Mouse (Mus musculus): ENCODE measurements at regions not wholly inside any gene's neighbourhood (a gene's known extent, or its start where the extent isn't known, plus 50 kb on each side); places are given as distances from the start of the nearest gene placed in this dataset.

- Histone ChIP-seq H3K4me1 (replicated peaks) (no peaks in the 10 kb centered on the region), H3K36me3 (no peaks in the 10 kb centered on the region)
Observed at GRCm38 (mm10) chr15:60195070-60195469, 178.7 kb upstream of the 4933412E24Rik start.

GRCm38 (mm10) chr15:60193157-60193556 lies 176.7 kb upstream of the 4933412E24Rik start:
- ATAC-seq (ENCODE audit: low read depth), result no peak
- Histone ChIP-seq H3K27me3 (no peaks in the 10 kb centered on the region), H3K36me3 (no peaks in the 10 kb centered on the region), H3K4me2 (no peak overlapping the region), H3K4me1 (replicated peaks) (no peaks in the 10 kb centered on the region), H3K9me3 (no peaks in the 10 kb centered on the region), H3K27ac (replicated peaks) (no peak overlapping the region), H3K4me3 (no peak overlapping the region), H3K9ac (no peak overlapping the region)
- WGBS, result 83% methylated on average over 3 of the region's 3 CpGs

More at GRCm38 (mm10) chr15:60195070-60195469, 178.7 kb upstream of the 4933412E24Rik start:
- Histone ChIP-seq H3K4me2 (no peak overlapping the region), H3K9me3 (no peaks in the 10 kb centered on the region), H3K27me3 (no peaks in the 10 kb centered on the region), H3K4me3 (no peak overlapping the region), H3K9ac (no peak overlapping the region), H3K27ac (replicated peaks) (no peak overlapping the region)
- no peak for ATAC-seq (ENCODE audit: low read depth)

- Histone ChIP-seq H3K9ac (no peak overlapping the region), H3K27me3 (no peaks in the 10 kb centered on the region), H3K4me1 (replicated peaks) (no peaks in the 10 kb centered on the region), H3K4me3 (no peak overlapping the region), H3K27ac (replicated peaks) (no peak overlapping the region), H3K36me3 (no peaks in the 10 kb centered on the region), H3K4me2 (no peak overlapping the region), H3K9me3 (no peaks in the 10 kb centered on the region)
- ATAC-seq (ENCODE audit: low read depth), result no peak
- WGBS, result 71% methylated on average over 5 of the region's 5 CpGs
Observed at GRCm38 (mm10) chr15:60187002-60187715, 170.7 kb upstream of the 4933412E24Rik start.

GRCm38 (mm10) chr15:60141554-60142070 lies 125.2 kb upstream of the 4933412E24Rik start:
- Histone ChIP-seq H3K27ac (replicated peaks) (no peak overlapping the region), H3K4me1 (replicated peaks) (no peaks in the 10 kb centered on the region), H3K4me3 (no peak overlapping the region), H3K36me3 (no peaks in the 10 kb centered on the region), H3K4me2 (no peak overlapping the region), H3K27me3 (no peaks in the 10 kb centered on the region), H3K9me3 (no peaks in the 10 kb centered on the region), H3K9ac (no peak overlapping the region)
- no peak for ATAC-seq (ENCODE audit: low read depth)
- WGBS, result 89% methylated on average over 6 of the region's 6 CpGs

DNA sequence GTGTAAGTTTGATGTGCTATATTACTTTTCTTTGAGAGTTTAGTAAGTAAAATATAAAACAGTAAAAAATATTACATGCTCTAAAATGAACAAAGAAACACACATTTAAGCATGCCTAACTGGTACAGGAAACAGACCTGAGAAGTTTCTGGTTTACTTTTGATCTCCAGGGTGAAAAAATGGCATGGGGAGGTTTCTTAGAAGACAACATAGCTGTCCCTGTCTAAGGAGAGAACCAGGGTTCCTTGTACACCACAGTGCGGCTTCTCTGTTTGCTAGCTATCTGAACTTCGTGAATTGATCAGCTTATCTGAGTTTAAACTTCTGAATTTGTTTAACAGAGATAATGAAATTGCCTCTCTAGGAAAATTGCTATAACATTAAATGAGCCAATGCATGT lies 120.3 kb upstream of the 4933412E24Rik start:
- Histone ChIP-seq H3K27me3 (no peaks in the 10 kb centered on the region), H3K27ac (replicated peaks) (no peak overlapping the region), H3K36me3 (no peaks in the 10 kb centered on the region), H3K4me2 (no peak overlapping the region), H3K9me3 (no peaks in the 10 kb centered on the region), H3K4me1 (replicated peaks) (no peaks in the 10 kb centered on the region), H3K9ac (no peak overlapping the region), H3K4me3 (no peak overlapping the region)
- ATAC-seq (ENCODE audit: low read depth), result no peak
- WGBS, result 82% methylated on average over 2 of the region's 2 CpGs

DNA sequence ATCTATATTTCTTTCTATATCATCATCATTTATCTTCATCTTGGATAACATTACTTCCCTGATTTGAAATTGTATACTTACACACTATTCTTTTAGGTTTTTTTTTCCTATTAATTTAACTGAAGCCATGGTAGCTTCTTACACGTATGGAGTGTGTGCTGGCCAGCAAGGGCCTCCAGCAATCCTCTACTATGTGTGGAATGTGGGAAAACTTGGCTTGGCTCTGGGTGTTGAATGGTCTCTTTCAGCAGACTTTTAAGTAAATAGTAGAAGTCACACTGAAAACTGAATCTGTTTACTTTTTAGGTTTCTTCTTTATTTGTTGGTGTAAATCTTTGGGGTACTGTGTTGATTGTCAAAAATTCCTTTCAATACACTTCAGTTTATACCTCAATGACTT lies 118.1 kb upstream of the 4933412E24Rik start:
- no peak for ATAC-seq (ENCODE audit: low read depth)
- H3K4me3 ChIP-seq, result no peak overlapping the region
- no peak overlapping the region for H3K4me2 ChIP-seq
- H3K27ac ChIP-seq (replicated peaks), result no peak overlapping the region
- H3K9me3 ChIP-seq, result no peaks in the 10 kb centered on the region
- no peaks in the 10 kb centered on the region for H3K27me3 ChIP-seq
- H3K9ac ChIP-seq, result no peak overlapping the region
- no peaks in the 10 kb centered on the region for H3K4me1 ChIP-seq (replicated peaks)
- 52% methylated on average over 1 of the region's 1 CpGs for WGBS
- no peaks in the 10 kb centered on the region for H3K36me3 ChIP-seq

DNA sequence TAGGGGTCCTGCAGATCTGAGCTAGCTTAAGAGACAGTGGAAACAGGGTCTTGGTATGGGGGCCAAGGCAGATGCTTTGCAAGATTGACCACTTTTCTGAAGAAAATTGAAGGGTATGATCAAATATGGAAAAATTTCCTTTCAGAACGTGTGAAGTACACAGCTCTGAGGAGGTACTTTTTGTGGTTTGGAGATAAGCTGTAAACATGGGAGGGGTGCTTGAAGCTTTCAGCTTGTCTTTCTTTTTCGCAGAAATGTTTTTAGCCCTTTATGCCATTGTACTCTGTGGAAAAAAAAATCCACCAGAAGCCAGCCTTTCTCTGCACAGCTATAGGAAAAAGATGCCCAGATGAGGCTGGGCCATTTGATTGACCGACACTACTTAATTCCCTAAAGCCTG lies 116.3 kb upstream of the 4933412E24Rik start:
- H3K4me1 ChIP-seq (replicated peaks), result no peaks in the 10 kb centered on the region
- H3K36me3 ChIP-seq, result no peaks in the 10 kb centered on the region
- no peak overlapping the region for H3K4me2 ChIP-seq
- no peak overlapping the region for H3K27ac ChIP-seq (replicated peaks)
- ATAC-seq (ENCODE audit: low read depth), result no peak
- H3K4me3 ChIP-seq, result no peak overlapping the region
- no peaks in the 10 kb centered on the region for H3K9me3 ChIP-seq
- no peak overlapping the region for H3K9ac ChIP-seq
- WGBS, result 86% methylated on average over 3 of the region's 3 CpGs
- H3K27me3 ChIP-seq, result no peaks in the 10 kb centered on the region

GRCm38 (mm10) chr15:60124461-60124860 lies 108.0 kb upstream of the 4933412E24Rik start:
- H3K36me3 ChIP-seq, result no peaks in the 10 kb centered on the region
- 88% methylated on average over 3 of the region's 3 CpGs for WGBS
- H3K4me3 ChIP-seq, result no peak overlapping the region
- H3K4me2 ChIP-seq, result no peak overlapping the region
- no peak overlapping the region for H3K27ac ChIP-seq (replicated peaks)
- H3K4me1 ChIP-seq (replicated peaks), result no peaks in the 10 kb centered on the region
- ATAC-seq (ENCODE audit: low read depth), result no peak
- no peaks in the 10 kb centered on the region for H3K9me3 ChIP-seq
- H3K27me3 ChIP-seq, result no peaks in the 10 kb centered on the region
- H3K9ac ChIP-seq, result no peak overlapping the region

- WGBS, result 92% methylated on average over 1 of the region's 1 CpGs
- no peaks in the 10 kb centered on the region for H3K27me3 ChIP-seq
- no peaks in the 10 kb centered on the region for H3K36me3 ChIP-seq
- no peak overlapping the region for H3K4me2 ChIP-seq
- no peaks in the 10 kb centered on the region for H3K4me1 ChIP-seq (replicated peaks)
- H3K9ac ChIP-seq, result no peak overlapping the region
- ATAC-seq (ENCODE audit: low read depth), result no peak
- no peak overlapping the region for H3K4me3 ChIP-seq
- no peaks in the 10 kb centered on the region for H3K9me3 ChIP-seq
- no peak overlapping the region for H3K27ac ChIP-seq (replicated peaks)
Observed at GRCm38 (mm10) chr15:60119926-60120325, 103.5 kb upstream of the 4933412E24Rik start.

GRCm38 (mm10) chr15:60111885-60112284 lies 95.5 kb upstream of the 4933412E24Rik start:
- H3K9me3 ChIP-seq, result no peaks in the 10 kb centered on the region
- no peak overlapping the region for H3K9ac ChIP-seq
- no peak overlapping the region for H3K4me2 ChIP-seq
- no peaks in the 10 kb centered on the region for H3K27me3 ChIP-seq
- no peaks in the 10 kb centered on the region for H3K4me1 ChIP-seq (replicated peaks)
- no peaks in the 10 kb centered on the region for H3K36me3 ChIP-seq
- 85% methylated on average over 3 of the region's 3 CpGs for WGBS
- no peak overlapping the region for H3K4me3 ChIP-seq
- ATAC-seq (ENCODE audit: low read depth), result no peak
- no peak overlapping the region for H3K27ac ChIP-seq (replicated peaks)

DNA sequence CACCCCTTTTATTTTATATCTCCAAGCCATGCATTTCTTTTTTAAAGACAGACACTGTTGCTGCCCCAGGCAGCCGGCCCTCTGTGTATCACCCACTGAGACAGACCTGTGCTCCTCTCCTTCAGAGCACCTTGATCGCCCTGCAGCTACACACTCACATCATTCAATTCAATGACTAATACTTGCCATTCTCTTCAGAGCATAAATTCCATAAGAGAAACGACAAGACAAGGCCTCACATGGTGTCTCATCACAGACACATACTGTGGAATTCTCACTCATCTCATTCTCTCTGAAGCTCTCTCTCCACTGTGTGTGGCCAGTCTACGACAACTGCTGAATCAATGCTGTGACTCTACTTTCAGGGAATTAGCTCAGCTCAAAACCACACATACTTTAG lies 94.6 kb upstream of the 4933412E24Rik start:
- no peaks in the 10 kb centered on the region for H3K4me1 ChIP-seq (replicated peaks)
- WGBS, result 86% methylated on average over 4 of the region's 4 CpGs
- H3K36me3 ChIP-seq, result no peaks in the 10 kb centered on the region
- H3K4me3 ChIP-seq, result no peak overlapping the region
- H3K27me3 ChIP-seq, result no peaks in the 10 kb centered on the region
- H3K9ac ChIP-seq, result no peak overlapping the region
- no peak overlapping the region for H3K4me2 ChIP-seq
- H3K27ac ChIP-seq (replicated peaks), result no peak overlapping the region
- H3K9me3 ChIP-seq, result no peaks in the 10 kb centered on the region
- ATAC-seq (ENCODE audit: low read depth), result no peak

DNA sequence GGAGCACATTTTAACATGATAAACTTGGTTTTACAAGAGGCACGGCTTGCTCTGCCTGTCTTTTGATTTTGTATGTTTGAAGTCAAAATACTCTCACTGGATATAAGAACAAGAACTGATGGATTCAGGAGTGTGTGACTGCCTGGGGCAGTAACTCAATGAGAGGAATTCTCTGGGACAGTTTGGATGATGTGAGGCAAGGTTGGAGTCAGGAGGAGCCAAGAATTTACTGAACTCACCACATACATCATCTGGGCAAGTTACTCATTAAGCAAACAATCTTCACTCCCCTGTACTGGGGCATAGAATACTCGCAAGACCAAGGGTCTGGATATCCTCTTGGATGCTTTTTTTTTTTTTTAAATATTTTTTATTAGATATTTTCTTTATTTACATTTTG lies 87.7 kb upstream of the 4933412E24Rik start:
- Histone ChIP-seq H3K9ac (no peak overlapping the region), H3K9me3 (no peaks in the 10 kb centered on the region), H3K4me1 (replicated peaks) (no peaks in the 10 kb centered on the region), H3K4me2 (no peak overlapping the region), H3K36me3 (no peaks in the 10 kb centered on the region), H3K27me3 (no peaks in the 10 kb centered on the region), H3K4me3 (no peak overlapping the region), H3K27ac (replicated peaks) (no peak overlapping the region)
- 88% methylated on average over 2 of the region's 2 CpGs for WGBS
- no peak for ATAC-seq (ENCODE audit: low read depth)
